Mouse (Mus musculus) cerebellum, adult 11 months (tissue): ENCODE data around the gene Il20.

Experiments
- DNase-seq: peaks from one replicate; pipeline ENCODE4 v3.0.0; 2022

Gene Il20

GRCm38 (mm10) chr1:130864741-130865140, 46.5 kb downstream of the Il20 start:
- DNase-seq: no peak

DNA sequence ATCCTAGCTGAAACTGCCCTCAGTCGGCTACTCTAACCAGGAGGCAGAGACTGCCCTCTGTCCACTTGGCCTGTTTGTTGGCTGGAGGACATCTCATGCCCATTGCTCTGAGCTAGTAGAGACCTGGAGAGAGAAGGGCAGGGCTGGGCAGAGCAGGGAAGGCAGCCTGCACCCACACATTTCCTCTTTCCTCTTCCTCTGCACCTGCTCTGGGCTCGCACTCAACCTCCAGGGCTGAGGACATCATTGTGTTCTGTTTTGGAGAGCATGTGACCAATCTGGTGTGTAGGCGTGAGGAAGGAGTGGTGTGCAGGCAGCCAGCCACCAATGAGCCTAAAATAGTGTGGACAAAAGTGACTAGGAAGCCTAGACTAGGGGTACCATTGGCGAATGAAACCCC, 47.0 kb downstream of the Il20 start:
- DNase-seq: no peak

GRCm38 (mm10) chr1:130857456-130857855, 53.8 kb downstream of the Il20 start:
- DNase-seq: no peak
